Mouse (Mus musculus) embryo, embryonic 10.5 days (tissue): ENCODE data around the gene Zic2.
"Not testable (repeated sequence)": the region's sequence is repeated elsewhere in the genome, so short reads cannot be mapped to it uniquely, and the experiment has no call there.

Source experiments
- DNase-seq: peaks from one replicate; pipeline ENCODE4 v3.0.0-alpha.2; 2015; ENCODE audit warnings: low spot score

The Zic2 gene

DNA sequence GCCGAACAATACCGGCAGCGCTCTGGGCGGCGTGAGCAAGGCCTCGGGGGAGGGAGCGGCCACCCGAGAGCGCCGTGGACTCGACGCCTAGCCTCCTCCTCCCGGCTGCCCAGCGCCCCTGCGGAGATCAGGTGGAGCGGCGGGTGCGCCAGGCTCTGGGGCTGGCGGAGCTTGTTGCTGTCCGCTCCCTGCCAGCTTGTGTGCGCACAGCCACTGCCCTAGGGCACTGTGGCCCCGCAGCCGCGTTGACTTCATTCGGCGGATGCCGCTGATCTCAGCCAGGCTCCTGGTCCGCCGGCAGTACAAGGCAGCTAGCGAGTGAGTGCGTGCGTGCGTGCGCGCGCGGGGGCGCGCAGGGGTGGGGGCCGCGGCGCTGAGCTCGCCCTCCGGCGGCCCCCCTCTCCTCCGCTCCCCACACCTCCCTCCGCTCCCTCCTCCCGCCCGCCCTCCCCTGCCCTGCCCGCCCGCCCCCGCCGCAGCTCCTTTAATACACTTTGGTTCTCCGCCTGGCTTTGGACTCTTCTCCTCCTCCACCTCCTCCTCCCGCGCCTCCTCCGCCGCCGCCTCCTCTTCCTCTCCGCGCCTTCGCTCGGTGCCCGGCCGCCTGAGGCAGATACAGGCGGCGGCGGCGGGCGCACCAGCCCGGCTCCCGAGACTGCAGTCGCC, at the start of gene Zic2:
TSS of gene Zic2 (plus strand) at position 545 of the 666 bp plus-strand sequence.
- peak; percentile 80 for DNase-seq

DNA sequence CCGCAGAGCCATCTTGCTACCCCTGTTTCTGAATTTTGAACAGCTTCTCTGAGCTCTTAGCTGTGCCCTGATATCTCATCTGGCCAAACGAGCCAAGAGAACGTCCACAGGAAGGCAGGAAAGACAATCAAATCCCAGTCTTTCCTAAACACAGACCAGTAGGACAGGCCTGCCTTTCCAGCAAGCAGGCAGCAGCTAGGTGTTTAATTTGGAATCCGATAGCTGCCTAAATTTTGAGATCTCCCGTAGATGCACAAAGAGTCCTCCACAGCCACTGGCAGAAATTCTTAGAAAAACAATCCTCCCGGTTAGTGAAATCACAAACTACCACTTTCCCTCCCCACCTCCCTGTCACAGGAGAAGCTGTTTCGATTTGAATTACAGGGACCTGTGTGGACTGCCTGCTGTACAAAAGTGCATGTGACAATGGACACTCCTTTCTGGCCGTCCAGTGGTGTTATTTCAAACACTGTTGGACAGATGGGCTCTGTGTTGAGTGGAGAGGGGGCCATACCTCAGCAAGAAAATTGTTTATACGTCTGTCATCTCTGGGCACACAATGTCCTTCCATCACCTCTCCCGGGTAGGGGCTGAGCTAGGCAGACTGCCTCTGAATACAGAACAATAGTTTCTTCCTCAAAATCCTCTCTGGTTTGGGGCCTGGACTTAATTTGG, 48.6 kb upstream of the Zic2 start:
- DNase-seq: peak; percentile 21

DNA sequence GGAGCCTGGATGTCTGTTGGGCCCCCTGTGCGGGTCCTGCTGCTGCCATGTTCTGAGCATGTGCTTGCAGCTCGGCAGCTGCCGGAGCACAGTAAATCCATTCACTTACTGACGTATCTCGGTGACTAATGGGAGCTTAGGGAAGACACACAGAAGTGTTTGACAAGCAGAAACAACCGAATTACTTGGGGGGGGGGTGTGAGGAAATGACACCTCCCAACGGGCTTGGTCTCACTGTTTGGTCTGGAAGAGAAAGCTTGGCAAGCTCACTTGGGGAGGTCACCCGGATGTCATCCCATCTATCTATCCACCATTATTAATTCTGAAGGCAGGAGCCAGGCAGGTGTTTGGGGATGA, 48.1 kb upstream of the Zic2 start:
- DNase-seq: peak; percentile 25

DNA sequence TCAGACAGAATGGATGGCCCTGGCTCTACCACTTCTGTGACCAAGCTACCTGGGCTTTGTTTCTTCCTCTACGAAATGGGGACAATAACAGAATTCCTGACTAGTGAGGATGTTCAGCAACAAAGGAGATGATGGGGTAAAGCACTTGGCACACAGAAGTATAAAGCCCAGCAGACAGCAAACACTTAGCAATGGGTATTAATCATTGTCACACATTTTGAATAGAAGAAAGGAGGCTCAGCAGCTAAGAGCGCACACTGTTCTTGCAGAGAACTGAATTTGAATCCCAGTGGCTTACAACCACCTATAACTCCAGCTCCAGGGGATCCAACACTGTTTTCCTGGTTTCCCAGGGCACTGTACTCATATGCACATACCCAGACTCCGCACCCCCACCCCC, 47.6 kb upstream of the Zic2 start:
- peak; percentile 23 for DNase-seq

DNA sequence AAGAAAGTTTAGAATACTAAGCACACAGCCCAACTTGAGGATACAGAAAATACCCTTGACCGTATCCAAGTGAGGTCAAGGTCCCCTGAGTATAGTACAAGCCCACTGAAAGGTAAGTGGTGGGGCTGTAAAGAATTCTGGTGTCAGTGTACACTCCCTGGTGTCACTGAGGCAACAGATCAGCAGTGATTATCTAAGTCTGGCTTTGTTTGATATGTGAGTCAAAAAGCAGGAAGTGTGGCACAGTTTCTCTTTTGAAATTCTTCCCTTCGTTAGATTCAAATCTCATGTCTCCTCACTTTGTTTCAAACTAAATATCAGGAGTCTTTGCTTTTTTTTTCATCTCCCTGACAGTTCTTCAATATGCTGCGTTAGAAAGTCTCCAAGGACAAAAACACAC, 42.7 kb upstream of the Zic2 start:
- DNase-seq: no peak

DNA sequence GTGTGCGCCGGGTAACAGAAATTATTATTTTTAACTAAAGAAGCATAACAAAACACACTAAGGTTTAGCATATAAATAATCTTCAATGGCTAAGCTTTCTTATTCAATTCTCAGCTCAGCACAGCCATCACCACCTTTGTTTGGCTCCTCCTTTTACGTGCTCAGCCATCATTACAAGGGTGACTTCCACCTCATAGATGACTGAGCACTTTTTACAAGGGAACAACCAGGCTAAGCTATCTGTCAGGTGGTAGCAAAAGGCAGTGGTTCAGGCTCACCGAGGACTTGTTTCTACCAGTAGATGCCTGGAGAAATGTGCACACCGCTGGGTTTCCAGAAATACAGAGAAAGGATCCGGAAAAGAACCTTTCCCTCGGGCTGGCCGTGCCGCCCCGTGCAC, 41.2 kb upstream of the Zic2 start:
- DNase-seq: no peak

DNA sequence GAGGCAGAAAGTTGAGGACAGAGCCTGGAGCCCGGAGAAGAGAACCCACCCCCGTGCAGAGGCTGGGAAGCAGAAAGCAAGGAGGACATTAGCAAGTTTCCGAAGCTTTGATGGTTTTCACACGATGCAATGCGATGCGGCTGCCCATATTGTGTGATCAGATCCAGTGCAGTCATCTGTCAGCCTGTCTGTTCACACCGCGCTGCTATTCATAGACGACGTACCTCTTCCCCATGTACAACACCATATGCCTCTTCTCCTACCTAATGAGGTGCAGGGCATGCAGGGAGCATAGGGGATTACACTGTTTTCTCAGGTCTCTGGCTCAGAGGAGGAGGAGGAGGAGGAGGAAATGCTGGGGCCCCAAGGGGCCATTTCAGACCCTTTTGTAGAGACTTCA, 38.4 kb upstream of the Zic2 start:
- DNase-seq: no peak

DNA sequence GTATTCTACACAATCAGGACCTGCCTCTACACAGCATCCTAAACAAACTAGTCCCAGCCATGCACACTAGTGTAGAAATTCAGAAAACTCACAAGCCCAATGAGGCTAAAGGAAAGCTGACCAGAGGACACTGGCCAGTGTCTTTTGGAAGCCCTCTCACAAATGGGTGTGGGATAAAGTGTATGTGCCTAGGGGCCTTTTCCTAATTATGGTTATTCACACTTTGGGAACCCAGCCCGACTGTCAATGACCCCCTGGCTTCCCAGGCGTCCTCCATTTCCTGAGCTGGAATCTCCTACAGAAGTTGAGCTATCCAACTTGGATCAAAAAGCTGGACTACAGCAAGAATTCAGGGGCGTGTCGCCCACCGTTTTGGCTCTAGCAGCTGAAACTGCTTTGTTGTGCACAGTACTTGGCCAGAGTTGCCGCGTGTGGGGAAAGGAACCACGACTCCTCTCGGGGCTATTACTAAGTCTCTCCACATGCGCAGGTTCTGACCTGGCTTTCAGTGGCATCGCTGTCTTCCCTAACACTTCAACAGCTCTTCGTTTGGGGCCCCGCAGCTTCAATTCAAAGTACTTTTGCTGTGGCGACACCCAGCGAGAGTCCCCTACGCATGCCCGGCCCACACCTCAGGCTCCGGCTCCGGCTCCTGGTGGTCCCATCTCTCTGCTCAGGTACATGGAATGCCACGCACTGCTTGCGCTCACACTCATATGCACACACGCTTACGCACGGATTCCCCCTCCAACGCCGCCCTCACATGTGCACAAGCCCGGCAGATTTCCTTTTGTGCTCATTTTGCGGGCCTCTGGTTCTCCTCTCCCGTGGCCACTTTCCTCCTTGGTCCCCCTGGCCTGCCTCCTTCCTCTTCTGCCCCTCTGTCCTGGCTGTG, 25.4 kb upstream of the Zic2 start:
- DNase-seq: peak; percentile 69

DNA sequence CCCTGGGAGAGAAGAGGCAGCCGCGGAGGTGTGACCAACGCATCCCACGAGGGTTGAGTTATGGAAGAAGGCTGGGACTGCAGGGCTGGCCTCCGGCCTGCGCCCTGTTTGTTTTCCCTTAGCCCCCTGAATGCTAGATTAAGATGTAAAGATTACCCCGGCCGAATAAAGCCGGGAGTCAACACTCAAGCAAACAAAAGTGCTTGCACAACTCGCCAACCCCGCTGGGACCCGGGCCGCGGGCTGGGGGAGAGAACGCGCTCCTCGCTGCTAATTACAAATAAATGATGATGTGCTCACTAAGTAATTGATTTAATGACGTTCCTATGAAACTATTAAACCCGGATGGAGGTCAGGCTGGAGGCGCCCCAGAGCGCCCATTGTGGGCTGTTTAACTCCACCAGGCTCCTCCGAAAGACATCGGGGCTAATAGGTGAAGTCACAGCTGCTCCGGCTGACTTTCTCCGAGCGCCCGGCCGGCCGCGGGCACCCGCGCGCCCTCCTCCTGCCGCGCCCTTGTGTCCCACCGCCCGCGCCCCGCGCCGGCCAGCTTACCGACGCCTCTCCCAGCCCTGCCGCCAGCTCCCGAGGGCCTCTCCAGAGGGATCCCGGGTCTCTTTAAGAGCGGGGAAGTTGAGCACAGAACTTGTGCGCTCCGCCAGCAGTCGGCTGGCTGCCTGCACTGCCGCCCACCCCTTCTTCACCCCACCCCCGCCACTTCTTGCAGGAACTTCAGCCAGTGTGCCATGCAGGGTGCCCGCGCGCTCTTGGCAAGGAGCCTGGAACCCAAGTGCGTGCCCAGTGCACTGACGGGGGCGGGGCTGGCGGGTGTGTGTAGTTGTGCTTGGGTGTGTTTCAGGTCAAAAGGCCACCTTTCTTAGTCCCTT, 24.5 kb upstream of the Zic2 start, which contains the start of gene Gm5089:
TSS of gene Gm5089 (minus strand) at position 620 of the 887 bp plus-strand sequence.
- DNase-seq: no peak

DNA sequence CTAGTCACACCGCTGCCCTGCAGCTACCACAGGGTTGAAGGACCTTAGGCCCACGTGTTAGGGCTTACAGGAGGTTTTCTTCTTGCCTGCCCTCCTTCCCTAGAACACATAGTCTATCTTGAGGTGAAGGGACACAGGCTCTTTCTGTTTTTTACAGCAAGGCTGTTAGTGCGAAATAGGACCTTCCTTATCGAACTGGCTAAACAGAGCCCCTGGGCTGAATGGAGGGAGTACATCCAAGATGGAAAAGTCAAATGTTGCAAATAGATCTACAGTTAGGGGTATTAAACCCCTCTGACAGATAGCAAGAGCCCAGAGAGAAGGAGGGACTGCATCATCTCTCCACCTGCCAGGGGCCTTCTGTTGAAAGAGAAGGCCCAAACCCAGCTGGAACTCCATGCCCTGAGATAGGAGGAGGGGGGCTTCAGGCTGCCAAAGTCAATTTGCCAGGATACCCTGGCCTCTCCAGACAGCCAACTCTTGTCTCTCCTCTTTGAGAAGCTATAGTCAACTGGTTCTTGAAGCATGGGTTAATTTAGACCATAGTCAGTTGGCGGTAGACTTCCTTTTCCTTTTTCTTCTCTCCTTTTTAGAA, 23.6 kb upstream of the Zic2 start:
- peak; percentile 32 for DNase-seq

DNA sequence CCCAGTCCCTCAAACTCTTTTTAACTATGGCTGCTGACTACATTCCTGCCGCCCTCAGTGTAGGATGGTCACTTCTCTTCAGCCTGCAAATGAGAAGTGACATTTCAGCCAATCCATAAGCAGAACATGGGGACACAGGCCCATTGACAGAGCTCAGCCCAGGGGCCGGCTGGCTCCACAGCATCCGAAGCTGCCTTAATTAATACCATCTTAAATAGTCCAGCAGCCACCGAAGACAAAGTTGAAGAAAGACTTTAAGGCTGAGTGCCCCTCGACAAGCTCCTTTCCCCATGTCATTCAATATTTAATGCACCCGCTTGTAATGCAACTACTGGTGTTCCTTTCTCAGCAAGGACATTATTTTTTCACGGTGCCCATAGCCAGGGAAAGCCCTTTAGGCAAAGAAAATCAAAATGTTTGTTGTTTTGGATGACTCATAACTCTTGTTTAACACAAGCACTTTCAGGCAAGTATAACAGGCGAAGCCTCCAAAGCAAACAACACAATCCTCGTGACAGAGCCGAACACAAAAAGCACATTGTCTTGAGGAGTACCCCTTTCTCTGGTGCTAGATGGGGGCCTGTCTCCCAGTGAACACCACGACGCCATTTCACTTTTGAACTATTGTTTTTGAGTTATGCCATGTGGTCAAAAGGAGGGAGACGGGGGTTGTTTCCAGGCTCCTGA, 22.4 kb upstream of the Zic2 start:
- peak; percentile 76 for DNase-seq

DNA sequence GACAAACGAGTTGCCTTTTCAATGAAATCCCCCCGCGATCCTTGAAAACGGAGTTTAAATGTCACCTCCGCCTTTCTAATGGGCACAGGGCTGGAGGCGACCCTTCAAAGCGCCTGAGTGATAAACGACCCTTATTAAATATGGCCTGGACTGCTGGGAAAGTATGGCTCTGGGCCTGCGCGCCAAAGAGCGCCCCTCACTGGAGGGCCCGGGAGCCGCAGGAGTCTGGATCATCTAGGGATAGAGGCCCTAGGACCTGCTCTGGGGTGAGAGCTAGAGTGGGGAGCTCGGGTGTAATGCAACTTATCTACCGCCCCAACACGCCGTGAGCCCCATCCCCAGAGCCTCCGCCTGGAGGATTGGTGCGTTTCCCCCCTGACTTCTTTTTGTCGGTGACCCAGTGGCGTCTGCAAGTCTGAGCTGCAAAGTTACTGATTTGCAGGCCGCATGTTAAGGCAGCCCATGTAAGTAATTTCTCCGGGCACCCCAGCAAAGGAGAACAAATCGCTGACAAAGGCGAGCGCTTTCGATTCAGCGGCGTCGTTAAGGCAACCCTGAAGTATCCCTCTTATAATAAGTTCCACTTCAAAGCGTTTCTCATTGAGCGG, 21.7 kb upstream of the Zic2 start:
- DNase-seq: peak; percentile 90

DNA sequence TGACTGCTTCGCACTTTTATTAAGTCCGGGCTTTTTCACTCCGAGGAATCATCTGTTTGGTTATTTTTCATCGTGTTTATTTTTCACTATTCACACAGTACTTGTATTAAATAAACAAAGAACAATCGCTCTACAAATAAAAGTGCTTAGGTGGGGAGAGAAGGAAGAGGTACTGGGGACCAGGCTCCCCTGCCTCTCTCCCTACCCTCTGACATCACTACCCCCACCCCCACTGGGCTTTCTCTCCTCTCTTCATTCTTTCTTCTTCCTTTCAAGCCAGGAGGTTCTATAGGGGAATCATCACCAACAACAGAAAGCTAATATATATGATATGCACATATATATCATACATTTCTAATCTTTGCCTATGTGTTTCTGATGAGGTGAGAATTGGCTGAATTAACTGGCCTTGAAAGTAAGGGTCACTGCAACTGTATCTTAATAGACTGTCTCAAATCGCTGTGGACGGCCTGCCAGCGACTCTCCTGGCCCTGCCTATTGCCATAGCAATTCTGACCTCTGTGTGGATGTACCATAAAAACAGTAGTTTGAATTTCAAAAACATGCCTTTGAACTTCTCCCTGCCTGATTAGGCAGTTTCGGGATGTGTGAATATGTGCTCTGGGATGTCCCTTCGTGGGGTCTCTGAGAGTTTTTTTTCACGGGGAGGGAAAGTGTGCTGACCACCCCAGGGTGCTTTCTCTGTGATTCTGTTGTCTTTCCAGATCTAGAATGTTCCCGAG, 21.1 kb upstream of the Zic2 start:
- peak; percentile 74 for DNase-seq

DNA sequence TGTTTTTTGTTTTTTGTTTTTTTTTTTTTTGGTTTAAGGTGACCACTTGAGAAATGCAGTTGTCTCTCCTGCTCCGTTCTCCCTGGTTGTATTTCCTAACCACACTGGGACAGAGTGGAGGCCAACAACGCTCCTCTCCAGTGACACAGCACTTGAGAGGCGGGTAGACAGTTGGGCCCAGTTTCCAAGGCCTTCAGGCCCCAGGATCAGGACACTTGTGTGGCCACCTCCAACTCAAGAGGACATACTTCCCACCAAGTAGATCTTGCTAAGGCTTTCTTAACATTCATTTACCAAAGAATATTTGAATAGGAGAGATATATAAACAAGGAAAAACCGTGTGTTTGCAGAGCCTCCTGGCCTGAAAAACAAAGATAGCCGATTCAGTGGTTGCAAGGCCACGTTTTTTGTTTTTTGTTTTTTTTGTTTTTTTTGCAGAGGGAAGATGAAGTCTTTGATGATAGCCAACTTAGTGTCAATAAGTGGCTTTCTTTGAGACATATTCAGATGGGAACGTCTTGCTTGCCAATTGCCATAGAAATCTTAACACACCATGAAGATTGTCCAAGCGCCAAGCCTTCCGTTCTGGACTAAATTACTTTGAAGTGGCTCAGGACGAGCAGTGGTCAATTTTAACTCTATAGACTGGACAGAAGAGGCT, 20.2 kb upstream of the Zic2 start:
- DNase-seq: peak; percentile 62

DNA sequence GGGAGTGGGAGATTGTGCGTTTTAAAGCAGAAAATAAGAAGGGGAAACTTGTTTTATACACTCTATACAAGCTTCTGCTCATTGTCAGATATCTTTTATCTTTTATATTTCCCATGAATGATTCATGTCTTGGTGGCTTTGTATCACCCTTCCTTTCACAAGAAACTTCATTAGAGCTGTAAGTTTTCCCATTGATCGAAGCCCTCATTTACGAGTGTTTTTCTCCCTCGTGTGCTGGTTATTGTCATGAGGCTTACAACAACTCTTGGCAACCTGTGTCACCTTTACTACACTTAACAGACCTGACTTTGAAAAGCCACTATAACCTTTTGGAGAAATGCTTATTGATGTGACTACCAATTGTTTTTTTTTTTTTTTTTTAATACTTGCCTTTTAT, 19.7 kb upstream of the Zic2 start:
- peak; percentile 32 for DNase-seq

DNA sequence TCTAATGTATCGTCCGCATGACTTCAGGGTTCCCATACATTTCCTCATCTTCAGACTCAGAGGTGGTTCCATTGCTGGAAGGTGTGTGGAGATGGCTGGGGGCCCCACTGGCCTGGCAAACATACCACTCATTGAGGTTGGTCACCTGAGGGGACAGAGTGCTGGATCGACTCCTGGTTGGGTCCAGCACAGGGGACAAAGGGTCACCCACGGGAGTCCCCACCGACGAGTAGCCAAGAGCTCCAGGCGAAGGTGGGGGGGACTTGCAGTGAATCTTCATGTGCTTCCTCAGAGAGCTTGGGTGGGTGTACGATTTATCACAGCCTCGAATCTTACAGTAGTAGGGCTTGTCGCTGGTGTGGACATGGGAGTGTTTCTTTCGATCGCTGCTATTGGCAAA, 15.9 kb upstream of the Zic2 start:
- DNase-seq: not testable (repeated sequence)

DNA sequence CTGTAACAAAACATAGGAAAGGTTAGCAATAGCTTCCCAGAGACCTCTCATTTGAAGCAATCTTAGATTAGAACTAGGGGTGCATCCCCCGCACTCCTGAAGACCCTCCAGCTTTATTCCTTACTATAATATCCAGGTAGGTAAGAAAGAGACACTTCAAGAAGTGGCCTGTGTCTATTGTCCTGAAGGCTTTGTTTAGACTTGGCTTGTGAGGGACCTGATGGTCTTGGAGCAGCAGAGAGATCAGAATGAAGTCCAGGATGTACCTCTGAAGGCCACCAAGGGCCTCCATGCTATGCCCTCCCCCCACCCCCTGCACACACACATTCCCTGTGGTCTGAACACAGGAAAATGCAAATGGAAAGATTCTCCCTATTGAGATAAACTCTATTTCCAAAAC, 15.5 kb upstream of the Zic2 start:
- no peak for DNase-seq

DNA sequence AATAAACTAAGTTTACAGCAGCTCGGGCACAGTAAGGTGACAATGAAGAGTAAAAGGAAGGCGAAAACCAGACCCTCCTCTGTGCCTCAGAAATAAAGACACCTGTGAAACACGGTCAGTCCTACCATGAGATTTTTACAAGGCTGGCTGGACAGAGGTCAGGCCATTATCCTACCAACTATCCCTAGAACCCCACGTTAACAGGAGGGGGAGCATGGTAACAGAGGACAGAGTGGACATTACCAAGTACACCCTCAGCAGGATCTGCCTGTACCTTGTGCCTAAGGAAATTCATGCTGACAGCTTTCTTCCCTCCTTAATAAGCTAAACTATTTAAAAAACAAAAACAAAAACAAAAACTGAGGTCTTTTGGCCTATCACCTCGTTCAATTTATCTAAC, 15.0 kb upstream of the Zic2 start:
- DNase-seq: no peak

DNA sequence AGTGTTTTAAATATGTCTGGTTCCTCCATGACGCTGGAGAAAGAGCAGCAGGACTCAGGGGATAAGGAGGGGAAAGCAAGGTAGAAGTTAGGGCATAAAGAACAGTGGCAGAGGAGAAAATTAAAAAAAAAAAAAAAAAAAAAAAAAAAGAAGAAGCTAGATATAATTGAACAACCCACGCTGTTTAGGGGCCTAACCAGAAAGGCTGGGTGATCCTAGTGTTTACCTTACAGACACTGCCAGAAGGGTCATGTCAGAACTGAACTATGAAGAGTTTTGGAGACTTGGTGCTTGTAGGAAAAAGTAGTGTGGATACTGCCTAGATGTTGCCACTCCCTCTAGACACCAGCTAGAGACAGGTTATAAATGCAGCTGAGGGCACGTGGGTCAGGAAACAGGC, 13.7 kb upstream of the Zic2 start:
- peak; percentile 35 for DNase-seq
